Mouse (Mus musculus) lung, postnatal 0 days (tissue): ENCODE data around the gene Hdac9.

Experiments used
- CTCF ChIP-seq: IDR thresholded peaks from 2 replicates; pipeline ENCODE4 v1.5.1; 2016; ENCODE audit warnings: antibody characterized with exemption, mild to moderate bottlenecking
- EP300 ChIP-seq: IDR thresholded peaks from 2 replicates; pipeline ENCODE4 v1.6.1; 2016; ENCODE audit warnings: antibody characterized with exemption, mild to moderate bottlenecking, control low read depth

DNA sequence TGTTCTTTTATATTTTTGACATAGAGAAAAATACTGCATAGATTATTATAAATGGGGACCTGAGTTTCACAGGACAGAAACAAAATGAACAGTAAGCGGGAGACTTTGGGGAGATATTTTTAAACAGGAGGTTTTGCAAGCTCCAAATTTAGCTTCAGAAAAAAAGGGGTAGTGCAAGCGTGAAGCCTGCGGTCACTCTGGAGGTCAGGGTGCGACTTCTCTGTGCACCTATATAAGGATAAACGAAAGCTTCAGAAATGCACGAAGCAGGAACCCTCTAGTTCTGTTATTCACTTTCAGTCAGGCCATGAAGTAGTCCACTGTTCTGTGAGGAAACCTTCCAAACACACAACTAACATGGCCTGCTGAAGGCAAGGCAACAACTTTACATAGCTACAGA lies 133.3 kb downstream of the Hdac9 start:
- TF ChIP-seq CTCF: no peak
- no peak for TF ChIP-seq EP300
